Comparison of ENCODE assay signal across 9 mouse cellular contexts in genomic region chr15:59795717-59796116, GRCm38 (mm10).
DNase-seq lines count a peak whose midpoint lies in the region; ATAC-seq lines count a peak whose summit lies in the region.
"Had no signal": no experiment of that assay in that cellular context is flagged by ENCODE, and none has a peak within 500 bp of the region (broad histone marks: within the 10 kb centered on the region; RNA-seq: fewer than 3 reads in every experiment).

No protein-coding gene starts in this region.

- WGBS in hindbrain, embryonic 12.5 days, result 97% methylated on average over 5 of the region's 5 CpGs

- H3K27me3 ChIP-seq in splenic B cell, adult 2 months (ENCODE audit: control insufficient read depth, insufficient read depth, low read length, poor library complexity, severe bottlenecking), result no peaks in the 10 kb centered on the region
- H3K27me3 ChIP-seq in hindbrain, embryonic 12.5 days, result no peaks in the 10 kb centered on the region
- H3K27me3 ChIP-seq: embryonic facial prominence, embryonic 13.5 days had no signal

- peak; percentile 93 for ATAC-seq in cerebellum, adult (ENCODE audit: insufficient number of reproducible peaks, low FRiP score, low TSS enrichment)
- no peak for ATAC-seq in hindbrain, embryonic 12.5 days (ENCODE audit: low FRiP score)

- no peak overlapping the region for H3K27ac ChIP-seq in hindbrain, embryonic 12.5 days
- H3K27ac ChIP-seq: embryonic facial prominence, embryonic 13.5 days had no signal

- intact Hi-C loops in left cerebral cortex, postnatal 14 days (cut with DNase I), result no loop called here

- no peak overlapping the region for H3K4me2 ChIP-seq in hindbrain, embryonic 12.5 days (replicated peaks)
- H3K4me2 ChIP-seq: embryonic facial prominence, embryonic 13.5 days had no signal

- no peaks in the 10 kb centered on the region for H3K4me1 ChIP-seq in hindbrain, embryonic 12.5 days
- H3K4me1 ChIP-seq: embryonic facial prominence, embryonic 13.5 days had no signal

- H3K36me3 ChIP-seq in splenic B cell, adult 2 months (ENCODE audit: control insufficient read depth, insufficient read depth, low read length, poor library complexity, severe bottlenecking), result no peaks in the 10 kb centered on the region
- H3K36me3 ChIP-seq in hindbrain, embryonic 12.5 days, result no peaks in the 10 kb centered on the region
- H3K36me3 ChIP-seq: embryonic facial prominence, embryonic 13.5 days had no signal

- no peaks in the 10 kb centered on the region for H3K9me3 ChIP-seq in hindbrain, embryonic 12.5 days (replicated peaks)
- H3K9me3 ChIP-seq: embryonic facial prominence, embryonic 13.5 days had no signal

- H3K9ac ChIP-seq in hindbrain, embryonic 12.5 days, result no peak overlapping the region
- H3K9ac ChIP-seq: embryonic facial prominence, embryonic 13.5 days had no signal

- no peak for DNase-seq in cerebellum, postnatal 4 days (ENCODE audit: low spot score in 2 of 2)
- peak; percentile 58 for DNase-seq in adrenal gland, postnatal 10 days
- DNase-seq in gastrocnemius, postnatal 10 days, result peak; percentile 29
- DNase-seq in left cerebral cortex, postnatal 14 days (ENCODE audit: low spot score in 2 of 2), result peak; percentile 32 to 58
- DNase-seq in splenic B cell, adult 2 months (ENCODE audit: low read depth, low spot score), result peak; percentile 69
- no peak for DNase-seq in urinary bladder, postnatal 25 days (ENCODE audit: low spot score)

- no peak overlapping the region for H3K4me3 ChIP-seq in hindbrain, embryonic 12.5 days
- H3K4me3 ChIP-seq: embryonic facial prominence, embryonic 13.5 days had no signal

Comparison
In these comparisons a context has a peak if more than half of its experiments do, and no peak if none do; other contexts are left out.
1. DNase-seq: peak in adrenal gland, postnatal 10 days (single experiment), gastrocnemius, postnatal 10 days (single experiment), left cerebral cortex, postnatal 14 days (2 of 2) and splenic B cell, adult 2 months (single experiment); none in cerebellum, postnatal 4 days (0 of 2) and urinary bladder, postnatal 25 days (single experiment).